Mouse (Mus musculus) liver, embryonic 14.5 days (tissue): ENCODE measurements around the gene Ugt1a8.

Experiments
- CTCF ChIP-seq: IDR thresholded peaks from 2 replicates; pipeline ENCODE4 v1.5.1; 2016; ENCODE audit warnings: antibody characterized with exemption, low read depth, control low read depth
- EP300 ChIP-seq: IDR thresholded peaks from 2 replicates; pipeline ENCODE4 v1.6.1; 2016; ENCODE audit warnings: antibody characterized with exemption, low read depth

DNA sequence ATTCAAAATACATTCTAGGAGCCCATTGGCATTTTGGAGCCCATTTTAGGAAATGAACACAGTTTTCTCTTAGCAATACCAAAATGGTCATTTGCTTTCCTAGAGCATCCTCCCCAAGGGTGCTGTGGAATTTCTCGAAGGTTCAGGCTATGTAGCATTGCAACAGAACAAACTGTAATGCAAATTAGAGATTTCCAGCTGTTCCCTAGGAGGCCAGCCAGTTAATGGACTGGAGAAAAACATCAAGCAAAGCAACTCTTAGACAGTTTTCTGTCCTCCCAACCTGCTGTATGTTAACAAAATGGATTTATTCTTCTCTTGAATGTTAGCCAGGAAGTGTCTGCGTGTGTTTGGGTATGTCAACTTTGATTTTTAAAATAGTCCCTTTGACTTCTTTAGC, 49.0 kb downstream of the Ugt1a8 start:
- TF ChIP-seq CTCF, result no peak
- no peak for TF ChIP-seq EP300
